Comparison of ENCODE assay signal across 12 mouse cellular contexts in the genomic region with DNA sequence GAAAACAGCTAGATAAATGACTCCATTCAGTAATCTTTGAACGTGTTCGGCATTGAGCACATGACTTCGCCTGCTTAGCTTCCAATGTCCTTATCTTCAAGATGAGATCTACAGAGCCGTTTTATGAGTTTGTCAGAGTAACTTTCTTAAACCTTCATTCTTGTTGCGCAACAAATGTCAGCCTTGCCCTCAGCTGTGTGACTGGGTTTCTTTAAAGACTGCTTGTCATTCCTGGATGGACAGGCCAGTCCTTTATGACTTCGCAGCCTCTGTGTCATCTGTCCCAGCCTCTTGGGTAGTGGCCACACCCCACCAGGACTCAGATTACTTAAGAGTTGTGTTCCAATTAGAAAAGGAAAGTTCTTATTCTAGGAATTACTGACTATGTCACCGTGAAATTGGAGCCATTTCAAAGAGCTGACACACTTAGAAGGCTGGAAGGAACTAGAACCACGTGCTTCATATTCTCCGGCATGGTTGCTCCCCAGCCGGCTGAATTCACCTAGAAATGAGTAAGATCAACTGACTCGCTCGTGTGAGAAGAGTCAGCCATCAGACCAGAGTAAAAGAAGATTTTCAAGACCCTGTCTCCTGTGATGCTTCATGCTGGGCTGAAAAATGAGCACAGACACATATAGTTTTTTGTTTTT. TPM values are rescaled to one million over a fixed set of nuclear protein-coding genes. Genes with fewer than 3 reads are reported as not detected.
A peak's percentile ranks its signal among the peaks of the same experiment; 100 is the strongest.
DNase-seq lines count a peak whose midpoint lies in the region; ATAC-seq lines count a peak whose summit lies in the region.
"Had no signal": no experiment of that assay in that cellular context is flagged by ENCODE, and none has a peak within 500 bp of the region (broad histone marks: within the 10 kb centered on the region; RNA-seq: fewer than 3 reads in every experiment).

No protein-coding gene starts in this region.

- 62% methylated on average over 12 of the region's 12 CpGs for WGBS in intestine, embryonic 16.5 days

- no peaks in the 10 kb centered on the region for H3K27me3 ChIP-seq in intestine, embryonic 16.5 days (replicated peaks; ENCODE audit: control insufficient read depth, insufficient read depth, low read length)
- H3K27me3 ChIP-seq: megakaryocyte, embryonic 14.5 days; neural tube, embryonic 12.5 days had no signal

- H3K4me2 ChIP-seq in intestine, embryonic 16.5 days (ENCODE audit: low read depth, low read length), result no peak overlapping the region
- H3K4me2 ChIP-seq: neural tube, embryonic 12.5 days had no signal

- no peak overlapping the region for H3K27ac ChIP-seq in intestine, embryonic 16.5 days (ENCODE audit: low read length)
- H3K27ac ChIP-seq: neural tube, embryonic 12.5 days had no signal

- peak; percentile 89 for ATAC-seq in intestine, embryonic 16.5 days

- peak; percentile 19 for DNase-seq in gastrocnemius, adult 18-20 months (ENCODE audit: low spot score)
- DNase-seq in gastrocnemius, adult 8-10 months (ENCODE audit: low spot score in 2 of 2), result no peak
- peak; percentile 8 to 14 for DNase-seq in urinary bladder, postnatal 36 days (ENCODE audit: low spot score in 2 of 2)
- DNase-seq in urinary bladder, postnatal 10 days (ENCODE audit: low spot score), result no peak
- DNase-seq in yolk sac, embryonic 10.5 days (ENCODE audit: low spot score), result peak; percentile 30
- DNase-seq in right cerebral cortex, postnatal 14 days, result no peak
- DNase-seq in spleen, postnatal 14 days (ENCODE audit: low spot score in 2 of 2), result no peak
- DNase-seq: cerebellum, postnatal 14 days; thymus, postnatal 4 days had no signal

- H3K9me3 ChIP-seq in intestine, embryonic 16.5 days (ENCODE audit: control insufficient read depth, low read length), result no peaks in the 10 kb centered on the region
- H3K9me3 ChIP-seq: megakaryocyte, embryonic 14.5 days; neural tube, embryonic 12.5 days had no signal

- H3K4me1 ChIP-seq in intestine, embryonic 16.5 days (ENCODE audit: control insufficient read depth, insufficient read depth, low read length), result peaks cover 10% of the 10 kb centered on the region

- H3K4me3 ChIP-seq in intestine, embryonic 16.5 days (ENCODE audit: low read length), result no peak overlapping the region
- H3K4me3 ChIP-seq: neural tube, embryonic 12.5 days had no signal

- no peak overlapping the region for H3K9ac ChIP-seq in intestine, embryonic 16.5 days (ENCODE audit: low read depth, low read length)
- H3K9ac ChIP-seq: neural tube, embryonic 12.5 days had no signal

- no peaks in the 10 kb centered on the region for H3K36me3 ChIP-seq in intestine, embryonic 16.5 days (ENCODE audit: control insufficient read depth, insufficient read depth, low read length)
- H3K36me3 ChIP-seq: neural tube, embryonic 12.5 days had no signal

RNA-seq across cellular contexts. Expression of gene Kras, which starts 24.1 kb away (rescaled TPM):
- 10 to 100 TPM; 12.5 to 21.4 TPM for total RNA-seq in gastrocnemius, adult 18-20 months (2021)
- total RNA-seq in gastrocnemius, adult 8-10 months (2022), result 10 to 100 TPM; 11.7 to 23.7 (median 13.9) TPM
- 56.6 and 60.2 TPM in 2 replicates for polyA plus RNA-seq in intestine, embryonic 16.5 days (2015; fragmentation: Nextera tagmentation; extraction: Ambion mirVana)

Comparison
In these comparisons a context has a peak if more than half of its experiments do, and no peak if none do; other contexts are left out.
1. DNase-seq: peak in gastrocnemius, adult 18-20 months (single experiment), urinary bladder, postnatal 36 days (2 of 2) and yolk sac, embryonic 10.5 days (single experiment); none in gastrocnemius, adult 8-10 months (0 of 2), urinary bladder, postnatal 10 days (single experiment), right cerebral cortex, postnatal 14 days (single experiment) and spleen, postnatal 14 days (0 of 2).